Mouse (Mus musculus) bone marrow macrophage, adult 2 months (primary cell): ENCODE measurements around the gene Rell1.

Source experiments
- CTCF ChIP-seq: IDR thresholded peaks from 2 replicates; pipeline ENCODE4 v1.5.1; 2012; ENCODE audit warnings: low read depth, mild to moderate bottlenecking, low read length, moderate library complexity
- POLR2A ChIP-seq: IDR thresholded peaks from 2 replicates; pipeline ENCODE4 v1.6.1; 2012; ENCODE audit warnings: mild to moderate bottlenecking, low read depth, low read length, borderline replicate concordance

- TF ChIP-seq CTCF (no peak), POLR2A (no peak)
These were observed 50.5 kb downstream of the Rell1 start for GRCm38 (mm10) chr5:63918201-63918600.
